Mouse (Mus musculus) brain, adult 10 weeks (tissue): Measurements from ENCODE around the gene Auts2. TPM values are rescaled to one million over a fixed set of nuclear protein-coding genes. Genes with fewer than 3 reads are reported as not detected.

Experiments used
- polyA plus RNA-seq: library from polyadenylated mRNA; stranded (reverse); fragments of 350-450 nt; fragmentation: Illumina TruSeq; extraction: RNeasy Lipid Tissue Mini Kit (QIAGEN cat#74804); gene quantifications from one replicate; pipeline ENCODE4 v1.2.3, GENCODE M21; 2015; ENCODE audit warnings: low read depth, low replicate concordance

Auts2 gene
- 25.7 TPM for polyA plus RNA-seq

GRCm38 (mm10) chr5:132543118-132544071 is at the start of gene Auts2:
TSS of gene Auts2 (minus strand) at chr5:132543344.

